Mouse (Mus musculus) ZHBTc4 (cell line): ENCODE data around the gene Gpr162.
"Not testable (repeated sequence)": the region's sequence is repeated elsewhere in the genome, so short reads cannot be mapped to it uniquely, and the experiment has no call there.

Experiments
- DNase-seq: peaks from one replicate; pipeline ENCODE4 v3.0.0-alpha.2; 2011; ENCODE audit warnings: low read depth, low spot score

The Gpr162 gene

DNA sequence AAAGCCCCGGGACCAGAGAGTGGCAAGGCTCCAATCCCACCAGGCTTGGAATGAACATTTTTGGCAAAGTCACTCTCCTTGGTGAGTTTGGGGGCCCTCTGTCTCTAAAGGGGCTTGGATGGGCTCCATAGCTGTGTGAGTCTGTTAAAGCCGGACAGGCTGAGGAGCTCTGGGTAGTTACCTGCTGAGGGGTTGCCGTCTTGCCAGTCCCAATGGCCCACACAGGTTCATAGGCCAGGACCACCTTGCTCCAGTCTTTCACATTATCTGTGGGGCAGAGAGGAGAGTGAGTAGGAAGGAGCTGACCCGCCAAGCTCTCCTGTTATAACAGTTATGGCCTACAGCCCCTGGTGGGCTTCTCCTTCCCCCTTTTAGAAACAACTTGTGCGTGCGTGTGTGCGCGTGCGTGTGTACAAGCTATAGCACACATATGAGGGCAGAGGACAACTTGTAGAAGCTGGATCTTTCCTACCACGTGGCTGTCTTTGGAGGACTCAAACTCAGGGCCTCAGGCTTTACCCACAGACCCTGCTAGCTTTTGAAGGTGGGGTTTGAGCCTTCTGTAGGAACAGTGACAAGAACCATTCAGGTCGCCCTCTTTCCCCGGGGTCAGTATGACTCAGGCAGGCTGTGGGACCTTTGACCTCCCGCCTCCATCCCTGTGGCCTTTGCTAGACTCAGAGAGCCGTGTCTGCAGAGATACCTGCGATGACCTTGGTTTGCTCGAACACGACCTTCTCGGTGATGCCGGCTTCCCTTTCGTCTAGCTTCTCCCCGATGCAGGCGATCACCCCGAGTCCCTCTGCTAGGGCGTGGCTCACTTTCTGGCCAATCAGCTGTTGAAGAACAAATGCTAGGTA, 51.9 kb downstream of the Gpr162 start:
- peak; percentile 21 for DNase-seq

DNA sequence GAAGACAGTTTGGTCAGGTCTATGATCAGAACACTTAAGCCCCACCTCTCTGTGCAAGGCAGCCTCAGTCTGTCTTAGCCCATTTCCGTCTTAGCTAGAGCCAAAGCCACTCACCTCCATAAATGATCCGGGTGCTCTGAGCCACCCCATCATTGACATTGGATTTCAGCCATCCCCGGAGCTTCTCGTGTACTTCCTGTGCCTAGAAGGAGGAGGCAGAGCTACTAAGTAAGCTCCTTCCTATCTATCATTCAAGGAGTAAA, 52.4 kb downstream of the Gpr162 start:
- no peak for DNase-seq

DNA sequence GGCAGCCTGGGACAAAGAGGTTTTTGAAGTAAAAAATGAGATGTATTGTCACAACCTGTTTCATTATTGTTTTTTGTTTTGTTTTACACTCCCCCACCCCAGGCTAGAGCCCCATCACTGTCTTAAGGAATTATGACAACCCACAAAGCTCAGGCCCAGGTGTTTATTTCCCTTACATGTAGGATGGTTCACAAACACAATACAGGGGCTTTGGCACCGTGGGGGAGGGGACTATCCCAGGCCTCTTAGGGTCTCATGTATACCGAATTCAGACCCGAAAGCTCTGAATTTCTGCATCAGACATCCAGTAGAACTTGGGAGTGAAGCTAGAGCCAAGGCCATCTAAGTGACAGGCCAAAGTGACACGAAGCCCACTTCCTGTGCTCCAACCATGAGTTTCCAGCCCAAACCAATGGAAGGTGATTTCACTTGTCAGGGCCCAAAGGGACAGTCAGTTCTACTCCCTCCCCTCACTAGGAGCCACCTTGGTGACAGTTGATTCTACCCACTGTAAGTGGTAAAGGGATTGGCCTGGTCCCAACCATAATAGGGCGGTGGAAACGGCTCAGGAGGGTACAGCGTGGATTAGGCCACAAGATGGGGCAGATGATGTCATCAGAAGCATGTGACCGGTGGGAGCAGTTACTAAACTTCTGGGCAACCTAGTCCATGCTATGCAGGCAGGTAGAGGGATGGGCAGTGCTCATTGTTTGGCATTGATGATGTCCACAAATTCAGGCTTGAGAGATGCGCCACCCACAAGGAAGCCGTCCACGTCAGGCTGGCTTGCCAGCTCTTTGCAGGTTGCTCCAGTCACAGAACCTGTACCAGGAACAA, 53.0 kb downstream of the Gpr162 start:
- not testable (repeated sequence) for DNase-seq

DNA sequence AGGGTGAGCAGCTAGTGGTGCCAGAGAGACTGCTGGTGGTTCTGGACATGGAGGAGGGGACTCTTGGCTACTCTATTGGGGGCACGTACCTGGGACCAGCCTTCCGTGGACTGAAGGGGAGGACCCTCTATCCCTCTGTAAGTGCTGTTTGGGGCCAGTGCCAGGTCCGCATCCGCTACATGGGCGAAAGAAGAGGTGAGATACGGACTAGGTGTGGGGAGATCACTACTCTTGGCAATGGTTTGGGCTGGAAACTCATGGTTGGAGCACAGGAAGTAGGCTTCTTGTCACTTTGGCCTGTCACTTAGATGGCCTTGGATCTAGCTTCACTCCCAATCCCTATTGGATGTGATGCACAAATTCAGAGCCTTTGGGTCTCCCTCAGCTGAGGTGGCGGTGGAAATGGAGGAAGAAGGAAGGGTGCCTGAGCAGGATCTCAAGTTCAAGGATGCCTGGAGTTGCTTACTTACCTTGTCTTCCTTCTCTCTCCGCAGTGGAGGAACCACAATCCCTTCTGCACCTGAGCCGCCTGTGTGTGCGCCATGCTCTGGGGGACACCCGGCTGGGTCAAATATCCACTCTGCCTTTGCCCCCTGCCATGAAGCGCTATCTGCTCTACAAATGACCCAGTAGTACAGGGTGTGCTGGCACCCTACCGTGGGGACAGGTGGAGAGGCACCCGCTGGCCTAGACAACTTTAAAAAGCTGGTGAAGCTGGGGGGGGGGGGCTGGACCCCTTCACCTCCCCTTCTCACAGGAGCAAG, 53.8 kb downstream of the Gpr162 start:
- DNase-seq: peak; percentile 16

DNA sequence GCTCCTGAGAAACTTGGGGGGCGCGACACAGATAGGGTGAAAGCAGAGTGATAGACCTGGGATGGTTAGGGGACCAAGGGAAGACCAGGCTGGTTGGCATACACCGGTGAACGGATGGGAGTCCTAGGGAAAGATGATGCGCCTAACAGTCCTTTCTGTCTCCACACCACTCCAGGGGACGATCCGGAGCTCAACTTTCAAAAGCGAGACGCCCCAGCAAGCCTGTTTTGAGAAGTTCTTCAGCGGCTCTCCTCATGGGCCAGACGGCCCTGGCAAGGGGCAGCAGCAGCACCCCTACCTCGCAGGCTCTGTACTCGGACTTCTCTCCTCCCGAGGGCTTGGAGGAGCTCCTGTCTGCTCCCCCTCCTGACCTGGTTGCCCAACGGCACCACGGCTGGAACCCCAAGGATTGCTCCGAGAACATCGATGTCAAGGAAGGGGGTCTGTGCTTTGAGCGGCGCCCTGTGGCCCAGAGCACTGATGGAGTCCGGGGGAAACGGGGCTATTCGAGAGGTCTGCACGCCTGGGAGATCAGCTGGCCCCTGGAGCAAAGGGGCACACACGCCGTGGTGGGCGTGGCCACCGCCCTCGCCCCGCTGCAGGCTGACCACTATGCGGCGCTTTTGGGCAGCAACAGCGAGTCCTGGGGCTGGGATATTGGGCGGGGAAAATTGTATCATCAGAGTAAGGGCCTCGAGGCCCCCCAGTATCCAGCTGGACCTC, 54.6 kb downstream of the Gpr162 start:
- peak; percentile 48 for DNase-seq
